19 mouse cellular contexts compared by ENCODE assay signal in genomic region chr19:6052516-6052915, GRCm38 (mm10). TPM values are rescaled to one million over a fixed set of nuclear protein-coding genes. Genes with fewer than 3 reads are reported as not detected.
DNase-seq lines count a peak whose midpoint lies in the region; ATAC-seq and TF ChIP-seq lines count a peak whose summit lies in the region.
"Had no signal": no experiment of that assay in that cellular context is flagged by ENCODE, and none has a peak within 500 bp of the region (broad histone marks: within the 10 kb centered on the region; RNA-seq: fewer than 3 reads in every experiment).

No protein-coding gene starts in this region.

- 81% methylated on average over 7 of the region's 7 CpGs for WGBS in heart, embryonic 12.5 days

- no peak overlapping the region; the same call in 1 of the 2 replicates for H3K9ac ChIP-seq in heart, embryonic 12.5 days
- H3K9ac ChIP-seq: hindbrain, embryonic 12.5 days; liver, embryonic 12.5 days; lung, embryonic 14.5 days; neural tube, embryonic 12.5 days had no signal

- no peak overlapping the region for H3K4me3 ChIP-seq in gastrocnemius, adult 2 months
- no peak overlapping the region for H3K4me3 ChIP-seq in heart, embryonic 12.5 days
- H3K4me3 ChIP-seq: hindbrain, embryonic 12.5 days; liver, embryonic 12.5 days; neural tube, embryonic 12.5 days had no signal

- no peaks in the 10 kb centered on the region for H3K9me3 ChIP-seq in heart, embryonic 12.5 days (replicated peaks)
- H3K9me3 ChIP-seq: hindbrain, embryonic 12.5 days; liver, embryonic 12.5 days; neural tube, embryonic 12.5 days had no signal

- H3K36me3 ChIP-seq in heart, embryonic 12.5 days = peaks cover 80% of the 10 kb centered on the region

- DNase-seq in adrenal gland, postnatal 14 days = peak; percentile 58
- DNase-seq in adrenal gland, adult 8-10 months = no peak
- DNase-seq in gastrocnemius, adult 2 months = peak; percentile 40
- DNase-seq in gastrocnemius, postnatal 14 days = no peak
- DNase-seq in testis, postnatal 14 days (ENCODE audit: low spot score) = peak; percentile 9
- no peak for DNase-seq in testis, postnatal 10 days (ENCODE audit: low spot score)
- DNase-seq: heart, postnatal 14 days; kidney, adult 8-10 months; kidney, postnatal 25 days; left cerebral cortex, postnatal 4 days; lung, embryonic 14.5 days; lung, postnatal 36 days; right cerebral cortex, adult 18-20 months; thymus, postnatal 4 days had no signal

- no peak for ATAC-seq in heart, embryonic 12.5 days (ENCODE audit: insufficient number of reproducible peaks, low FRiP score)
- ATAC-seq: liver, embryonic 12.5 days had no signal

- no peak for TF ChIP-seq CTCF in gastrocnemius, adult 2 months (IDR thresholded peaks at IDR 0.05)

- no peaks in the 10 kb centered on the region for H3K27me3 ChIP-seq in heart, embryonic 12.5 days (replicated peaks)
- H3K27me3 ChIP-seq: hindbrain, embryonic 12.5 days; liver, embryonic 12.5 days; neural tube, embryonic 12.5 days had no signal

- no peak overlapping the region for H3K27ac ChIP-seq in gastrocnemius, adult 2 months
- H3K27ac ChIP-seq in heart, embryonic 12.5 days (ENCODE audit: poor library complexity, severe bottlenecking) = no peak overlapping the region
- H3K27ac ChIP-seq: hindbrain, embryonic 12.5 days; liver, embryonic 12.5 days; neural tube, embryonic 12.5 days had no signal

- peaks cover 36% of the 10 kb centered on the region for H3K4me1 ChIP-seq in heart, embryonic 12.5 days (replicated peaks)

- H3K4me2 ChIP-seq in heart, embryonic 12.5 days = no peak overlapping the region
- H3K4me2 ChIP-seq: heart, embryonic 11.5 days; hindbrain, embryonic 12.5 days; liver, embryonic 12.5 days; lung, embryonic 14.5 days; neural tube, embryonic 12.5 days had no signal

- intact Hi-C loops in gastrocnemius, adult 2 months (cut with DNase I) = no loop called here
- intact Hi-C loops in gastrocnemius, postnatal 14 days (cut with DNase I; ENCODE audit: low total_unique reads) = no loop called here

RNA-seq across cellular contexts. Expression of gene Mrpl49, which starts 5.1 kb away (rescaled TPM):
- total RNA-seq in adrenal gland, postnatal 14 days (2021) = 59.7 and 68.2 TPM in 2 replicates
- 10 to 100 TPM; 52.0 to 61.8 (median 59.6) TPM for total RNA-seq in adrenal gland, adult 8-10 months (2022)
- total RNA-seq in gastrocnemius, adult 2 months (2021) = 10 to 100 TPM; 24.6 to 30.9 TPM
- total RNA-seq in gastrocnemius, postnatal 14 days (2021) = 10 to 100 TPM; 29.1 to 30.6 TPM
- 58.5 and 64.4 TPM in 2 replicates for polyA plus RNA-seq in heart, embryonic 12.5 days (2016; fragmentation: Nextera tagmentation; extraction: Ambion mirVana)

RNA-seq across cellular contexts. Expression of gene Fau, which starts 5.1 kb away (rescaled TPM):
- total RNA-seq in adrenal gland, postnatal 14 days (2021) = 956 and 1,133 TPM in 2 replicates
- total RNA-seq in adrenal gland, adult 8-10 months (2022) = 1,000 to 10,000 TPM; 1,027 to 1,106 (median 1,086) TPM
- 100 to 1,000 TPM; 410 to 473 TPM for total RNA-seq in gastrocnemius, adult 2 months (2021)
- total RNA-seq in gastrocnemius, postnatal 14 days (2021) = 100 to 1,000 TPM; 481 to 546 TPM
- polyA plus RNA-seq in heart, embryonic 12.5 days (2016; fragmentation: Nextera tagmentation; extraction: Ambion mirVana) = 503 and 513 TPM in 2 replicates

RNA-seq across cellular contexts. Expression of gene Syvn1, which starts 6.1 kb away (rescaled TPM):
- 53.2 and 54.8 TPM in 2 replicates for total RNA-seq in adrenal gland, postnatal 14 days (2021)
- 10 to 100 TPM; 59.6 to 78.9 (median 62.2) TPM for total RNA-seq in adrenal gland, adult 8-10 months (2022)
- total RNA-seq in gastrocnemius, adult 2 months (2021) = 10 to 100 TPM; 17.1 to 20.6 TPM
- 10 to 100 TPM; 13.5 to 15.9 TPM for total RNA-seq in gastrocnemius, postnatal 14 days (2021)
- 21.1 and 21.8 TPM in 2 replicates for polyA plus RNA-seq in heart, embryonic 12.5 days (2016; fragmentation: Nextera tagmentation; extraction: Ambion mirVana)

RNA-seq across cellular contexts. Expression of gene Znhit2, which starts 8.5 kb away (rescaled TPM):
- 24.9 and 25.3 TPM in 2 replicates for total RNA-seq in adrenal gland, postnatal 14 days (2021)
- 10 to 100 TPM; 31.6 to 43.1 (median 34.6) TPM for total RNA-seq in adrenal gland, adult 8-10 months (2022)
- total RNA-seq in gastrocnemius, adult 2 months (2021) = 1 to 10 TPM; 8.3 to 8.5 TPM
- total RNA-seq in gastrocnemius, postnatal 14 days (2021) = 1 to 10 TPM; 9.2 to 9.9 TPM
- polyA plus RNA-seq in heart, embryonic 12.5 days (2016; fragmentation: Nextera tagmentation; extraction: Ambion mirVana) = 23.9 and 24.9 TPM in 2 replicates

RNA-seq across cellular contexts. Expression of gene Tm7sf2, which starts 15.7 kb away (rescaled TPM):
- 9.5 and 19.3 TPM in 2 replicates for total RNA-seq in adrenal gland, postnatal 14 days (2021)
- total RNA-seq in adrenal gland, adult 8-10 months (2022) = 10 to 100 TPM; 24.9 to 36.1 (median 27.2) TPM
- 1 to 10 TPM; 4.6 TPM for total RNA-seq in gastrocnemius, adult 2 months (2021)
- 1 to 10 TPM; 3.7 to 4.5 TPM for total RNA-seq in gastrocnemius, postnatal 14 days (2021)
- polyA plus RNA-seq in heart, embryonic 12.5 days (2016; fragmentation: Nextera tagmentation; extraction: Ambion mirVana) = 8.4 and 9.2 TPM in 2 replicates

Comparison
In these comparisons a context has a peak if more than half of its experiments do, and no peak if none do; other contexts are left out.
1. DNase-seq: peak in adrenal gland, postnatal 14 days (single experiment), gastrocnemius, adult 2 months (single experiment) and testis, postnatal 14 days (single experiment); none in adrenal gland, adult 8-10 months (single experiment), gastrocnemius, postnatal 14 days (single experiment) and testis, postnatal 10 days (single experiment).